Mouse (Mus musculus): ENCODE measurements around the gene Csnk2a2. TPM values are rescaled to one million over a fixed set of nuclear protein-coding genes. Genes with fewer than 3 reads are reported as not detected.

Csnk2a2 gene
- polyA plus RNA-seq, 1 experiment from 2014 or later = 7.5 TPM

GRCm38 (mm10) chr8:95495444-95495843 is 5.6 kb upstream of the Csnk2a2 start:
- 85% methylated on average over 6 of the region's 6 CpGs for WGBS
- no peak overlapping the region for H3K27ac ChIP-seq (ENCODE audit: low read depth, low read length)
- H3K27me3 ChIP-seq (replicated peaks; ENCODE audit: control insufficient read depth, insufficient read depth, low read length) = no peaks in the 10 kb centered on the region

GRCm38 (mm10) chr8:95492057-95492456 is 2.2 kb upstream of the Csnk2a2 start:
- Histone ChIP-seq H3K9ac (ENCODE audit: low read depth, low read length) (no peak overlapping the region), H3K4me1 (ENCODE audit: control insufficient read depth, insufficient read depth, low read depth, low read length) (peaks cover 11% of the 10 kb centered on the region), H3K36me3 (ENCODE audit: control insufficient read depth, insufficient read depth, low read length) (no peaks in the 10 kb centered on the region), H3K9me3 (ENCODE audit: control insufficient read depth, low read length) (no peaks in the 10 kb centered on the region), H3K27ac (ENCODE audit: low read depth, low read length) (no peak overlapping the region), H3K27me3 (replicated peaks; ENCODE audit: control insufficient read depth, insufficient read depth, low read length) (no peaks in the 10 kb centered on the region), H3K4me3 (ENCODE audit: low read length) (no peak overlapping the region), H3K4me2 (ENCODE audit: low read length) (no peak overlapping the region)
- no peak for ATAC-seq
- 60% methylated on average over 4 of the region's 4 CpGs for WGBS

More at GRCm38 (mm10) chr8:95495444-95495843, 5.6 kb upstream of the Csnk2a2 start:
- no peak overlapping the region for H3K4me2 ChIP-seq (ENCODE audit: low read length)
- H3K36me3 ChIP-seq (ENCODE audit: control insufficient read depth, insufficient read depth, low read length) = no peaks in the 10 kb centered on the region
- H3K4me3 ChIP-seq (ENCODE audit: low read length) = no peak overlapping the region
- H3K9me3 ChIP-seq (ENCODE audit: control insufficient read depth, low read length) = no peaks in the 10 kb centered on the region
- H3K4me1 ChIP-seq (ENCODE audit: control insufficient read depth, insufficient read depth, low read depth, low read length) = no peaks in the 10 kb centered on the region
- no peak for ATAC-seq
- H3K9ac ChIP-seq (ENCODE audit: low read depth, low read length) = no peak overlapping the region

- Histone ChIP-seq H3K4me1 (ENCODE audit: control insufficient read depth, insufficient read depth, low read depth, low read length) (peaks cover 16% of the 10 kb centered on the region), H3K9ac (ENCODE audit: low read depth, low read length) (peak overlapping the region; percentile 97), H3K4me2 (ENCODE audit: low read length) (peak overlapping the region; percentile 80), H3K27me3 (replicated peaks; ENCODE audit: control insufficient read depth, insufficient read depth, low read length) (no peaks in the 10 kb centered on the region), H3K27ac (ENCODE audit: low read depth, low read length) (peak overlapping the region; percentile 69; the same call in 1 of the 2 replicates), H3K9me3 (ENCODE audit: control insufficient read depth, low read length) (no peaks in the 10 kb centered on the region), H3K36me3 (ENCODE audit: control insufficient read depth, insufficient read depth, low read length) (no peaks in the 10 kb centered on the region), H3K4me3 (ENCODE audit: low read length) (peak overlapping the region; percentile 97)
- WGBS = 2% methylated on average over 26 of the region's 42 CpGs
- peak; percentile 94 for ATAC-seq
Measured at GRCm38 (mm10) chr8:95488698-95489332, 1.0 kb downstream of the Csnk2a2 start.

GRCm38 (mm10) chr8:95487800-95488697 is 1.8 kb downstream of the Csnk2a2 start:
- Histone ChIP-seq H3K27me3 (replicated peaks; ENCODE audit: control insufficient read depth, insufficient read depth, low read length) (no peaks in the 10 kb centered on the region), H3K4me1 (ENCODE audit: control insufficient read depth, insufficient read depth, low read depth, low read length) (peaks cover 16% of the 10 kb centered on the region), H3K9me3 (ENCODE audit: control insufficient read depth, low read length) (no peaks in the 10 kb centered on the region), H3K4me3 (ENCODE audit: low read length) (peak overlapping the region; percentile 97), H3K9ac (ENCODE audit: low read depth, low read length) (peak overlapping the region; percentile 97), H3K36me3 (ENCODE audit: control insufficient read depth, insufficient read depth, low read length) (no peaks in the 10 kb centered on the region; the same call in 1 of the 2 replicates), H3K4me2 (ENCODE audit: low read length) (peak overlapping the region; percentile 98), H3K27ac (ENCODE audit: low read depth, low read length) (peak overlapping the region; percentile 69; the same call in 1 of the 2 replicates)
- ATAC-seq = peak; percentile 55
- 0% methylated on average over 51 of the region's 95 CpGs for WGBS

- Histone ChIP-seq H3K27ac (ENCODE audit: low read depth, low read length) (no peak overlapping the region), H3K27me3 (replicated peaks; ENCODE audit: control insufficient read depth, insufficient read depth, low read length) (no peaks in the 10 kb centered on the region), H3K9ac (ENCODE audit: low read depth, low read length) (no peak overlapping the region), H3K9me3 (ENCODE audit: control insufficient read depth, low read length) (no peaks in the 10 kb centered on the region), H3K4me1 (ENCODE audit: control insufficient read depth, insufficient read depth, low read depth, low read length) (no peaks in the 10 kb centered on the region), H3K4me2 (ENCODE audit: low read length) (no peak overlapping the region), H3K4me3 (ENCODE audit: low read length) (no peak overlapping the region), H3K36me3 (ENCODE audit: control insufficient read depth, insufficient read depth, low read length) (peaks cover 32% of the 10 kb centered on the region)
- ATAC-seq = no peak
- WGBS = 99% methylated on average over 4 of the region's 4 CpGs
Measured at GRCm38 (mm10) chr8:95470008-95470407, 19.8 kb downstream of the Csnk2a2 start.

- H3K4me2 ChIP-seq (ENCODE audit: low read length) = no peak overlapping the region
- peaks cover 30% of the 10 kb centered on the region for H3K36me3 ChIP-seq (ENCODE audit: control insufficient read depth, insufficient read depth, low read length)
- ATAC-seq = no peak
- H3K27ac ChIP-seq (ENCODE audit: low read depth, low read length) = no peak overlapping the region
- no peak overlapping the region for H3K4me3 ChIP-seq (ENCODE audit: low read length)
- H3K9me3 ChIP-seq (ENCODE audit: control insufficient read depth, low read length) = no peaks in the 10 kb centered on the region
- 95% methylated on average over 3 of the region's 3 CpGs for WGBS
- no peaks in the 10 kb centered on the region for H3K4me1 ChIP-seq (ENCODE audit: control insufficient read depth, insufficient read depth, low read depth, low read length)
- no peaks in the 10 kb centered on the region for H3K27me3 ChIP-seq (replicated peaks; ENCODE audit: control insufficient read depth, insufficient read depth, low read length)
- no peak overlapping the region for H3K9ac ChIP-seq (ENCODE audit: low read depth, low read length)
Measured at GRCm38 (mm10) chr8:95468995-95469394, 20.8 kb downstream of the Csnk2a2 start.

- no peak for ATAC-seq
- Histone ChIP-seq H3K36me3 (ENCODE audit: control insufficient read depth, insufficient read depth, low read length) (peaks cover 14% of the 10 kb centered on the region), H3K9ac (ENCODE audit: low read depth, low read length) (no peak overlapping the region), H3K27ac (ENCODE audit: low read depth, low read length) (no peak overlapping the region), H3K4me3 (ENCODE audit: low read length) (no peak overlapping the region), H3K9me3 (ENCODE audit: control insufficient read depth, low read length) (no peaks in the 10 kb centered on the region), H3K27me3 (replicated peaks; ENCODE audit: control insufficient read depth, insufficient read depth, low read length) (no peaks in the 10 kb centered on the region), H3K4me1 (ENCODE audit: control insufficient read depth, insufficient read depth, low read depth, low read length) (no peaks in the 10 kb centered on the region), H3K4me2 (ENCODE audit: low read length) (no peak overlapping the region)
- WGBS = 83% methylated on average over 2 of the region's 2 CpGs
Measured at GRCm38 (mm10) chr8:95466543-95466942, 23.3 kb downstream of the Csnk2a2 start.

GRCm38 (mm10) chr8:95452518-95452917 is 37.3 kb downstream of the Csnk2a2 start:
- ATAC-seq = no peak
- Histone ChIP-seq H3K4me2 (ENCODE audit: low read length) (no peak overlapping the region), H3K4me3 (ENCODE audit: low read length) (no peak overlapping the region), H3K4me1 (ENCODE audit: control insufficient read depth, insufficient read depth, low read depth, low read length) (no peaks in the 10 kb centered on the region), H3K9me3 (ENCODE audit: control insufficient read depth, low read length) (no peaks in the 10 kb centered on the region), H3K9ac (ENCODE audit: low read depth, low read length) (no peak overlapping the region), H3K27ac (ENCODE audit: low read depth, low read length) (no peak overlapping the region), H3K36me3 (ENCODE audit: control insufficient read depth, insufficient read depth, low read length) (peaks cover 52% of the 10 kb centered on the region), H3K27me3 (replicated peaks; ENCODE audit: control insufficient read depth, insufficient read depth, low read length) (no peaks in the 10 kb centered on the region)
- WGBS = 59% methylated on average over 8 of the region's 8 CpGs

- Histone ChIP-seq H3K4me1 (ENCODE audit: control insufficient read depth, insufficient read depth, low read depth, low read length) (no peaks in the 10 kb centered on the region), H3K27me3 (replicated peaks; ENCODE audit: control insufficient read depth, insufficient read depth, low read length) (no peaks in the 10 kb centered on the region), H3K4me2 (ENCODE audit: low read length) (no peak overlapping the region), H3K9me3 (ENCODE audit: control insufficient read depth, low read length) (no peaks in the 10 kb centered on the region), H3K27ac (ENCODE audit: low read depth, low read length) (no peak overlapping the region), H3K4me3 (ENCODE audit: low read length) (no peak overlapping the region), H3K36me3 (ENCODE audit: control insufficient read depth, insufficient read depth, low read length) (peaks cover 43% of the 10 kb centered on the region), H3K9ac (ENCODE audit: low read depth, low read length) (no peak overlapping the region)
- ATAC-seq = no peak
- WGBS = 95% methylated on average over 5 of the region's 5 CpGs
Measured at GRCm38 (mm10) chr8:95450271-95450670, 39.6 kb downstream of the Csnk2a2 start.

All from hindbrain, embryonic 16.5 days (tissue).